Mouse (Mus musculus) liver, postnatal 0 days (tissue): ENCODE results near the gene Utp6. TPM values are rescaled to one million over a fixed set of nuclear protein-coding genes. Genes with fewer than 3 reads are reported as not detected.

ENCODE experiments used
- ATAC-seq: fragments of 200-750 bp; cut with Nextera tagmentation; 2 replicates; pipeline ENCODE4 v1.8.0; 2017; ENCODE audit warnings: mild to moderate bottlenecking, moderate library complexity
- DNase-seq: peaks from one replicate; pipeline ENCODE4 v3.0.0-alpha.2; 2016
- H3K27ac ChIP-seq: fragments of 300-500 bp; sonication (generic); 2 replicates; pipeline ENCODE4 v1.5.1; 2014; ENCODE audit warnings: antibody characterized with exemption, moderate library complexity, mild to moderate bottlenecking, low read depth
- H3K27me3 ChIP-seq: fragments of 300-500 bp; sonication (generic); 2 replicates; pipeline ENCODE4 v1.6.1; 2014; ENCODE audit warnings: low read length, control low read depth, mixed read lengths; ENCODE audit not compliant: insufficient read depth
- H3K36me3 ChIP-seq: fragments of 300-500 bp; sonication (generic); replicated peaks from 2 replicates; pipeline ENCODE4 v1.6.1; 2014; ENCODE audit warnings: mild to moderate bottlenecking, control low read depth, low read length, moderate library complexity, mixed read lengths; ENCODE audit not compliant: insufficient read depth
- H3K4me1 ChIP-seq: fragments of 300-500 bp; sonication (generic); 2 replicates; pipeline ENCODE4 v1.6.1; 2014; ENCODE audit warnings: antibody characterized with exemption, mild to moderate bottlenecking, control low read depth; ENCODE audit not compliant: insufficient read depth
- H3K4me2 ChIP-seq: fragments of 300-500 bp; sonication (generic); 2 replicates; pipeline ENCODE4 v1.6.1; 2014; ENCODE audit warnings: low read depth, mild to moderate bottlenecking, low read length, moderate library complexity, mixed read lengths
- H3K4me3 ChIP-seq: fragments of 300-500 bp; sonication (generic); 2 replicates; pipeline ENCODE4 v1.5.1; 2014; ENCODE audit warnings: low read depth, low read length
- H3K9ac ChIP-seq: fragments of 300-500 bp; sonication (generic); replicated peaks from 2 replicates; pipeline ENCODE4 v1.6.1; 2014; ENCODE audit warnings: mild to moderate bottlenecking, moderate library complexity
- H3K9me3 ChIP-seq: fragments of 300-500 bp; sonication (generic); 2 replicates; pipeline ENCODE4 v1.6.1; 2016; ENCODE audit warnings: mild to moderate bottlenecking, control low read depth, low read length, mixed read lengths
- CTCF ChIP-seq: sonication (generic); IDR thresholded peaks from 2 replicates; pipeline ENCODE4 v1.5.1; 2016; ENCODE audit warnings: antibody characterized with exemption, low read depth
- EP300 ChIP-seq: IDR thresholded peaks from 2 replicates; pipeline ENCODE4 v1.6.1; 2016; ENCODE audit warnings: antibody characterized with exemption, low read depth, mild to moderate bottlenecking
- WGBS: fragments of 180-500 bp; shearing (Covaris S2); extraction: QIAGEN DNeasy Blood & Tissue Kit; methylation state at CpG from one replicate; pipeline ENCODE4 v1.1.7; 2014; ENCODE audit not compliant: insufficient replicate concordance; 5-methylcytosine and 5-hydroxymethylcytosine counted together
- polyA plus RNA-seq: library from polyadenylated mRNA; unstranded; fragments of >200 nt; fragmentation: Nextera tagmentation; extraction: Ambion mirVana; gene quantifications from 2 replicates; pipeline ENCODE4 v1.2.1, GENCODE M21; 2015

Utp6 gene
- 15.1 and 15.9 TPM in 2 replicates for polyA plus RNA-seq

DNA sequence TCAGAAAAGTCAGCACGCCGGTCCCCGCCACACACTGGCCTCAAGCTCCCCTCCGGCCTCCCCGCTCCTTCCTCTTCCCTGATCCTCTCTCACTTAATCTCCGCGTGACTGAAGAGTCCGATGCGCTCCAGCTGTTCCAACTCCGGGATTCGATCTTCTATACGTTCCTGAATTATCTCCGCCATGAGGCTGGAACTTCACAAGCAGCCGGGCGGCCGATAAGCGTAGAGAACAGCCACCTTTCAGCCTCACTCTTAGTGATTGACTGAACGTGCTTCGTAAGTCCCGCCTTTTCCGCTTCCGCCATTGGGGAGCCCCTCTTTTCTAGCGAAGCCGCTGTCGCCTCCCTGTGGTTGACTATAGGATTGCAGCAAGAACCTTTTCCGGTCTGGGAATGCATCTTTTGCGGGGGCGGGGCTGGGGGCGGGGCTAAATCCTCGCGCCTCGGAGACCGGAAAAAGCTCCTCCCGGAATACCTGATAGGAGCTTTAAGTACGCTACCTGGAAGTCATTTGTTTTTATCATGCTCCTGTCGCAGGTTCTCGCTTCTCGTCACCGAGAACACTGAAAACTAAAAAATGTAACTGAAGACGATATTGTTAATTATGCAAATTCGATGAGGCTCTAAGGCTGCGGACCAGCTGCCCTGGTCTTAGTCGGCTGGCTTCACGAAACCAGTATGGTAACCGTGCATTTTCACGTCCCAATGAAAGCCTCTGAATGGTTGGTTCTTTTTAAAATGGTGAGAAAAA, at the start of gene Utp6:
Gene Utp6, minus strand, starts transcription at position 266 of the 752 bp plus-strand sequence.
- no peaks in the 10 kb centered on the region for H3K27me3 ChIP-seq
- WGBS = under 1% methylated on average over 46 of the region's 46 CpGs
- H3K36me3 ChIP-seq = peaks cover 12% of the 10 kb centered on the region
- peak within 1 kb of the TSS; percentile 74 for H3K9ac ChIP-seq
- no peaks in the 10 kb centered on the region for H3K9me3 ChIP-seq
- DNase-seq (peak; percentile 100), ATAC-seq (peak; percentile 96)
- peaks cover 8% of the 10 kb centered on the region for H3K4me1 ChIP-seq
- peak within 1 kb of the TSS; percentile 91 for H3K4me2 ChIP-seq
- H3K4me3 ChIP-seq = peak within 1 kb of the TSS; percentile 86
- H3K27ac ChIP-seq = peak within 1 kb of the TSS; percentile 89
- TF ChIP-seq CTCF (peak; percentile 92), EP300 (peak; percentile 73)

DNA sequence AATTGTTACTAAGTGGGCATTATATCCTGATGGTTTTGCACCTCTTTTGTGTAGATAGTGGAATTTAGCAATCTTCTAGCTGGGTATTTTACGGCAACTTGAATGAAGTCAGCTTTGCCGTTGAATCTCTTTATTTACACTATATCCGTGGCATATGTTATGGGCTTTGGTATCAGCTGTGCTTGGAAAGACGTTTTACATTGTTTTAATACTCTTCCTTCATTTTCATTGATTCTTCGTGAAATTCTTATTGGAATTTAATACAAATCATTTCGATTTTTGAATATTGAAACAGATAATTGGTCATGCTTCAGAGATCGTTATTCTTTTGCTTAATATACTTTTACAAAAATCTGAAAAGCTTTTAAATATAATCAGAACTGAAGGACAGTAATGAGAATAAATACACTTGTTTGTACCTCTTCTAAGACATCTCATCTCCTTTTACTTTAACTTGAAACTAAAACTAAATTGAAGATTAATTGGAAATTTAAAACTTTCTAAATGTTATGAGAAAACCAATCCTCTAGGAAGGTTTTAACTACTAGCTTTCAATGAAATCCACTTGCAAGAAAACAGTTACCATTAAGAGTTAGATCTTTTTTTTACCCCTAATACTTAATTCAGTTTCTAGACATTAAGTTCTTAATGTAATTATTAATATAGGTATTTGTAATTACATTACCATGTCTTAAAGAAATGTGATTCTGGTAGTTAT, 32.2 kb upstream of the Utp6 start:
- TF ChIP-seq EP300 = no peak
- TF ChIP-seq CTCF = no peak
- ATAC-seq = no peak
- no peak overlapping the region for H3K27ac ChIP-seq

DNA sequence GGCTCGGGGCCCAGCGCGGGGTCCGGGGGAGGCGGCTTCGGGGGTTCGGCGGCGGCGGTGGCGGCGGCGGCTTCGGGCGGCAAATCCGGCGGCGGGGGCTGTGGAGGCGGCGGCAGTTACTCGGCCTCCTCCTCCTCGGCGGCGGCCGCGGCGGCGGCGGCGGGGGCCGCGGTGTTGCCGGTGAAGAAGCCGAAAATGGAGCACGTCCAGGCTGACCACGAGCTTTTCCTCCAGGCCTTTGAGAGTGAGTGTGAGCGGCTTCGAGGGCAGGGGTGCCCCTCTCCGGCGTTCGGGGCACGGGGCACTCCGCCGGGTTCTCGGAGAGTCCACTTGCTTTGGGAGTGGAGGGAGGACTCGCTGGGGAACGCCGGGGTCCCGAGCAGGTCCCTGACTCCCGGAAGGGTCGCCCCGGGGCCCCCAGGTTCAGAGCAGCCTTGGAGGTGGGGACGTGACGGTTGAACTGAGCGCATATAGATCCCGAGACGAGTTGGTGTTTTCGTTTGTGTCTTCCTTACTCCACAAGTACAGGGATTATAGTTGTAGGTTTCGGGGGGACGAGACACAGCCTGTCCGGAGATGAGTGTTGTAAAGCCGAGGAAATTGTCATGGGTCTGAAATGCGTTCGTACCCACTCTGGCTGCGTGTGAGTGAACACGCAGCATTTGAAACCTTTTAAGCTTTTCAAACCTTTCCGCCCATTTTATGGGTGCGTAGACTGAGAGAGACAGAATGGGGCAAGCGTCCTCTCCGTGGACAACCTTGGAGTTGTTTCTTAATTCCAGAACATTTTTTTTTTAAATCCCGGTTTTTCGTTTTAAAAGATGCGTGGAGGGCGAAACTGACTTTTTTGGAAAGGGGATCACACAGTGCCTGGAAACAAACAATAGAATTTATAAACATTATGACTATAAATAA, 31.4 kb upstream of the Utp6 start:
- no peaks in the 10 kb centered on the region for H3K27me3 ChIP-seq
- no peak for TF ChIP-seq CTCF
- no peak for TF ChIP-seq EP300
- ATAC-seq (peak; percentile 28; the same call in 1 of the 2 replicates), DNase-seq (no peak)
- H3K9ac ChIP-seq = peak overlapping the region; percentile 98
- peak overlapping the region; percentile 65 for H3K4me2 ChIP-seq
- peak overlapping the region; percentile 93 for H3K4me3 ChIP-seq
- no peaks in the 10 kb centered on the region for H3K9me3 ChIP-seq
- H3K27ac ChIP-seq = peak overlapping the region; percentile 100
- H3K4me1 ChIP-seq = no peaks in the 10 kb centered on the region
- 1% methylated on average over 63 of the region's 74 CpGs for WGBS
- H3K36me3 ChIP-seq = peaks cover 18% of the 10 kb centered on the region

More for the DNA sequence above, 32.2 kb upstream of the Utp6 start:
- Histone ChIP-seq H3K4me2 (peak overlapping the region; percentile 65), H3K9ac (peak overlapping the region; percentile 98), H3K9me3 (no peaks in the 10 kb centered on the region), H3K4me3 (peak overlapping the region; percentile 93), H3K36me3 (peaks cover 22% of the 10 kb centered on the region), H3K4me1 (no peaks in the 10 kb centered on the region), H3K27me3 (no peaks in the 10 kb centered on the region)
- DNase-seq = no peak
- WGBS = 4% methylated on average over 7 of the region's 7 CpGs

DNA sequence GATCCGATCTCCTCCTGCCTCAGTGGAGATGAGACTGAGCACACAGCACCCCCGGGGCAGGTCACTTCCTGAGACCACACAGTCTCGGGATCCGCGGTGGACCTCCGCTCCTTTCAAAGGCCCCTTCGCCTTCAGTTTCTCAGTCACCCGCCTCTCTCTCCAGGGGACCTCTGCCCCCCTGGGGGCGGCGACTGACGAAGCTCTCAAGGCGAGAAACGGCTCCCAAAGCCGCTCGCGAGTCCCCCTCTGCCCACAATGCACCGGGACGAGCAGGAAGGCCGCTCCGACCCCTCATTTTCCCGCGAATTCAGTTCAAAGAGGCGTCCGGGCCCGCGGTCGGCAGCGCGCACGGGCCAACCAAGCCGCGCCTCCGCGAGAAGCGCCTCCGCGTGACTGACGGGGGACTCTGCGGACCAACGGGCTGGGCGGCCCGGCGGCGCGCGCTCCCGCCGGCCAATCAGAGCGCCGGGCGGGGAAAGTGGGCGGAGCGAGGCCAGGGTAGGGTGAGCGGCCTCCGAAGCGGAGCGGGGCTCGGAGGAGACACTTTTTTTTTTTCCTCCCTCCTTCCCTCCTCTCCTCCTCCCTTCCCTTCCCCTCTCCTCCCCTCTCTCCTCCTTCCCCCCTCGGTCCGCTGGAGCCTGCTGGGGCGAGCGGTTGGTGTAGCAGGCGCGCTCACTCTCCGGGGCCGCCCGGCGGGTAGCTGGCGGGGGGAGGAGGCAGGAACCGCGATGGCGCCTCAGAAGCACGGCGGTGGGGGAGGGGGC, 30.6 kb upstream of the Utp6 start, which contains the start of gene Suz12:
Gene Suz12, plus strand, starts transcription at position 515 of the 764 bp plus-strand sequence.
- H3K9ac ChIP-seq = peak within 1 kb of the TSS; percentile 98
- H3K4me3 ChIP-seq = peak within 1 kb of the TSS; percentile 93
- peaks cover 13% of the 10 kb centered on the region for H3K36me3 ChIP-seq
- no peaks in the 10 kb centered on the region for H3K9me3 ChIP-seq
- WGBS = under 1% methylated on average over 55 of the region's 74 CpGs
- H3K4me2 ChIP-seq = peak within 1 kb of the TSS; percentile 91
- H3K27me3 ChIP-seq = no peaks in the 10 kb centered on the region
- peak; percentile 93 for ATAC-seq
- DNase-seq = peak; percentile 98
- TF ChIP-seq EP300 (no peak), CTCF (0 out of 2 replicates have a peak, but pooled peaks have one; percentile 1)
- H3K4me1 ChIP-seq = no peaks in the 10 kb centered on the region
- H3K27ac ChIP-seq = peak within 1 kb of the TSS; percentile 100

DNA sequence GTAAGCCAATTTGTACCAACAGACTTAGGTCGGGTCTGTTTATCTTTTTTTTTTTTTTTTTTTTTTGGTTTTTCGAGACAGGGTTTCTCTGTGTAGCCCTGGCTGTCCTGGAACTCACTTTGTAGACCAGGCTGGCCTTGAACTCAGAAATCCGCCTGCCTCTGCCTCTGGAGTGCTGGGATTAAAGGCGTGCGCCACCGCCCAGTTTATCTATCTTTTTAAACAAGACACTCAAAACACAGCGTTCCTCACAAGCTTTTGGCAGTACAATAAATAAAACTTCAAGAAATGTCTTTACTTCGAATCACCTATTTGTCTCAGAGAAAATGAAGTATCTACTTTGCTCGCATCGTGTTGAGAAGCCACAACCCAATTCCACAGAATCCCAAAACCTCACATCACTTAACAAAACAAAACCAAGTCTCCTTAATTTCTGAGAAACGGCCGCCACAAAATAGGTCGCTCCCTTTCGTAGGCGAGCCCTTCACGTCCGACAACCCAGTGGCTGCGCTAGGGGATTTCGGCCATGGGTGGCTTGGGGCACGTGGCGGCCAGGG, 29.9 kb upstream of the Utp6 start:
- H3K4me2 ChIP-seq = peak overlapping the region; percentile 91
- peak overlapping the region; percentile 98 for H3K9ac ChIP-seq
- H3K27ac ChIP-seq = peak overlapping the region; percentile 100
- ATAC-seq (no peak), DNase-seq (no peak)
- H3K27me3 ChIP-seq = no peaks in the 10 kb centered on the region
- no peaks in the 10 kb centered on the region for H3K9me3 ChIP-seq
- no peaks in the 10 kb centered on the region for H3K4me1 ChIP-seq
- H3K36me3 ChIP-seq = peaks cover 12% of the 10 kb centered on the region
- TF ChIP-seq EP300 (0 out of 2 replicates have a peak, but pooled peaks have one; percentile 3), CTCF (no peak)
- peak overlapping the region; percentile 93 for H3K4me3 ChIP-seq
- whole genome bisulfite sequencing = 18% methylated on average over 20 of the region's 21 CpGs
